Mouse (Mus musculus) urinary bladder, adult 18-20 months (tissue): Measurements from ENCODE around the gene Map7.

Experiments used
- DNase-seq, 2 experiments: peaks; one replicate each; pipeline ENCODE4 v3.0.0; 2022; ENCODE audit warnings: low spot score in 2 of 2, mixed read lengths in 2 of 2

Gene Map7

DNA sequence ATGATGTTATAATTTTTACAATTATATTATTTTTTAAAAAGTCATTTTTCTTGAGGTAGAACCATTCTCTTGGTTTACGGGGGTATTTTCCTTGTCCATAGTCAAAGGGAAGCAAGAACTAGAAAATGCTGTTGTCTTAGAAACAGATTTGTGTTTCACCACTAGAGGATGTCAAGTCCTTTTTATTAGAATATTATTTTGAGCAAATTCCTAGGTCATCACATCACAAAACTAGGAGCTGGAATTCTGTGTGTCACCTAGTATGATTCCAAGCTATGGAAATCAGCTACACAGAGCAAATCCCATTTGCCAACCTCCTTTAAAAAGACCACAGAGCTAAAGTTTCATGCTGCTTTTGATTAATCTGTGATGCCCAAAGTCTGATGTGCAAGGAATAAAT is 3.9 kb downstream of the Map7 start:
- DNase-seq = no peak

GRCm38 (mm10) chr10:20153507-20153906 is 5.2 kb downstream of the Map7 start:
- no peak for DNase-seq

- DNase-seq = no peak
Measured at GRCm38 (mm10) chr10:20155401-20155800, 7.1 kb downstream of the Map7 start.

- no peak for DNase-seq
Measured at GRCm38 (mm10) chr10:20157021-20157726, 8.9 kb downstream of the Map7 start.

DNA sequence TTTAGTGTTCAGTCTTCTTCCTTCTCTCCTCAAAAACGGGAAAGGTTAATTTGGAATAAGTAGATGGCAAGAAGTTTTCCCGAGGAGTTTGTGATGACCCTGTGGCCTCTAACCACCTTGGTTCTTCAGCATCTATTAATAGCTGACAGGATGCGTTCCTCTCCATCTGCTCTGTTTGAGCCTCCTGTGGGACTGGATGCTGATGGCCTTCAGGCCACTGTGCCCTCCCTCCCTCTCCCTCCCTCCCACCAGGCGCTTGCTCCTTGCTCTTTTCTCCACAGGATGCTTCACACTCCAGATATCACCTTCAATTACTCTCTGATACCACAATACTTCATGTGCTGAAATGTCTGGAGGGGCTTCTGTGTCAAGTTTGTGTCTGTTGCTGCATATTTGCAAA is 10.5 kb downstream of the Map7 start:
- no peak for DNase-seq

GRCm38 (mm10) chr10:20159308-20159707 is 11.0 kb downstream of the Map7 start:
- DNase-seq = no peak

DNA sequence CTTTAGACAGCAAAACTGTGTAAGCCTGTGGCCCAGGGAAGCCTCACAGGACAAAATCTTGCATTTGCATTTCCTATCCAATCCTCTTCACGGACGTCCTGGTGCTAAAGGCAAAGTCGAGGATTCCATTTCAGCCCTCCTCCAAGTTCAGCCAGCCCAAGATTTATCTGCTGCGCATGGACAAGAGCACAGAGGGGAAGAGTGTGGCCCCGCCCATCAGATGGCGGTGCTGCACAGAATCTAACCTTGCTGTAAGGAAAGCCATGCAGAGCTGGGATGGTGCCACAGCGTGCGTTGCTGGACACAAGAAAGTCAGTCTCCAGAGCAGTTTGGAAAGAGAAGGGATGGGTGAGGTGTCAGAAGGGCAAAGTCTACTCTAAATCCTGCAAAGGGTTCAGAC is 12.6 kb downstream of the Map7 start:
- no peak for DNase-seq

DNA sequence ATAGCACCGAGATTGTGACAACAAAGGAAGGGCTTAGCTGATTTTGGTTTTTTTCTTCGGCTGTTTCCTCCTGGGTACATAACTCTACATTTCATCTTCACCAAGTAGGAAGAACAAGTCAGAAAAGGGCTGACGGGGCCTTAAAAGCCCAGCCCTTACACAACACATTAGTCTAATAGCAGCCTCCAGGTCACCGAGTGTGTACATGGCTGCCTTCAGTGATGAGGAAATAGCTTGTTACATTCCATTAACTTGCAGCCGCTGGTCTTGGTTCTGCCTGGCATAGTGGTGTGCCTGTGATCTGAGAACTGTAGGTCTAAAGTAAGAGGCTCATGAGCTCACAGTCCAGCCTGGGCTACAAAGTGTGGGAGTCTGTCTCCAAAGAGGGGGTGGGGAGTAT is 16.5 kb downstream of the Map7 start:
- DNase-seq = no peak

DNA sequence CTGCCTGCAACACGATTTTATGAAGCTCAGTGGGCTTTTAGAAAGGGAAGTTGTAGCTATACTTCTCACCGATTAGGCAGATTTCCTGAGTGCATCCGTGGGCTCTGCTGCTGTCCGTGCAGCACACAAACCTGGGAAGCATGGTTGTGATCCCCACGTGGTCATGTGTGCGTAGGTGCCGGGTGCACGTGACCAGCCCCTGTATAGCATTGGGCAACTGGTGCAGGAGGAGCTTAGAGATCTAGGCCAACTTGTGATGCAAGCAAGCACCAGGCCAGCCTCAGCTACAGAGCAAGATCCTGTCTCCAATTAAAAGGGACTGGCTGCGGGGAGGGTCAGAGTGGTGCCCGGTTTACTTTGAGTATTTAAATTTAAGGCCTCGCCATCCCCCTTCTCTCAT is 18.5 kb downstream of the Map7 start:
- no peak for DNase-seq

GRCm38 (mm10) chr10:20167467-20167866 is 19.2 kb downstream of the Map7 start:
- DNase-seq = no peak

GRCm38 (mm10) chr10:20169182-20169674 is 21.0 kb downstream of the Map7 start:
- DNase-seq = no peak

DNA sequence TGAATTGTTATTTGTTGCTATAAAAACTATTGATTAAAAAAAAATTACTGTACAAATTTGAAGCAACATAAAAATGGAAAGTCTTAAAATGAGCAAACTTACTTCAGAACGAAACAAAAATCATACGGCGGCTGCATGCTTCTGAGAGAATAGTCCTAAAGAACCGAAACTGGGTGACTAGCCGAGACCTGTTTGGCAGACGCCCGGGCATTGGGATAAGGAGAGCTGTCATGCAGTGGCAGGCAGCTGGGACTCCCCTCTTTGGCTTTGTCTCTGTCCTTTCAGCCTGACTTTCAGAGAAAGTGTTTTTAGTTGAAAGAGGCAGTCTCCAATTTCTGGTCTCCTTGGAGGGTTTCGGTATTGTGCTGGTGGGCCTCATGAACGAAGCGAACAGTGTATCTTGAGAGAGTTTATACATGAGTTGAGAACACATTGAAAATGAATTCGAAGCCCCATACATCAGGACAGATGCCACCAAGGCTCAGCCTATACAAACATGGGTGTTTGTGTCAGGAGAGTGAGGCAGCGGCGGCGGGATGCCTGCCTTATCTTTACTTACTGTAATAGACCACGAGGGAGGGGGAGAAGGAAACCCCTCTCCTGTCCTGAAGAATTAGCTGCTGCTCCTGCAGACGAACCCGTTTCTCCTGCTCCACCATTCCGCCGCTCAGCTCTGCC is 21.8 kb downstream of the Map7 start:
- DNase-seq = peak in 1 of 2 experiments; percentile 47

GRCm38 (mm10) chr10:20170605-20171088 is 22.4 kb downstream of the Map7 start:
- DNase-seq = peak in 1 of 2 experiments; percentile 54

DNA sequence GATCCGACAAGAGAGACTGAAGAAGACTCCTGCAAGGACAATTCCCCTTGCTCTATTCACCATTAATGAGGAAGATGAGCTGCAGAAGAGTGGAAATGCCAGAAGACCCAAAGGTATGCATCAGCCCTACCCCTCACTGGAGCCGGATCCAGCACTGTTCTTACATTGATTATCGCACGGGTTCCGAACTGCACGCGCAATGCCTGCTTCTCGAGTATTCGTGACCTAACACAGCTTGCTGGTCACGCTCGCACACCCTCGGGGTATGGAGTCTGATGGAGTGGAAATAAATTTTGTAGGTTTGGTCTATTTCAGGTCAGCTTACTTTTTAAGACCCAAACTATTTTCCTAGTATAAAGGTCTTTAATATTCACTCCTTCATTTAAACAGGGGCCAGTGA is 22.9 kb downstream of the Map7 start:
- no peak for DNase-seq

GRCm38 (mm10) chr10:20171756-20172155 is 23.5 kb downstream of the Map7 start:
- DNase-seq = no peak

- DNase-seq = peak in 1 of 2 experiments; percentile 39
Measured at GRCm38 (mm10) chr10:20173733-20174132, 25.5 kb downstream of the Map7 start.

GRCm38 (mm10) chr10:20176054-20176453 is 27.8 kb downstream of the Map7 start:
- DNase-seq = no peak

DNA sequence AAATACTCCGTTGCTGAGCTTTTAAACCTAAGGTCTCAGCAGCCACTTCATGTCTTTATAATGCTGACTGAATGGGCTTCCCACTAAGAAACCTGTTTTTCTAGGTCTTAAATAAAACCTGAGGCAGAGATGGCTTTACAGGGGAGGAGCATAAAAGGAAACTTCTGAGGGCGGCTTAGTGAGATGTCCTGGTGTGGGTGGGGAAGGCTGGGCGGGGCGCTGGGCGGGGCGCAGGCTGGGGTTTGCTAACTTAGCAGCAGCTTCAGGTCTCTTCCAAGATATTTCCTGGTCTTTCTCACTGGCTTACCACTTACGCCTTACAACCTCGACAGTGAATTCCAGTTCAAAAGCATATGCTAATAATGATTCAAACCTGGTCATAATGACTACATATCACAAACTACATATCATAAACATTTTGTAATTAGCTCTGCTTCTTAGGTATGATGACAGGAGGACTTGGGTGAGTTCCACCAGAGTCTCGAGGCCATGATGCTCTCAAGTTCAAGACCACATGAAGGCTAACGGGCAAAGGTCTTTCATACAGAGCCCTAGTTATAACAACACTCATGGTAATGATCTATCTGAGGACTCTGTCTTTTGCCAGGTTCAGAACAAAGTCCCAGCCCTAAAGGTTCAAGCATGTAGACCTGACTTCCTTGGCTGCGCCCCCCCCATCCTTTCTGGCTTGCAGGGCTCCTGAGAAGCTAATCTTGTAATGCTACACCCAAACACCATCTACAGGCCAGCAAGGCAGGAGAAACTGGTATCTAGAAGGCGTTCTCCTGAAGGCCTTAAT is 30.7 kb downstream of the Map7 start:
- no peak for DNase-seq

DNA sequence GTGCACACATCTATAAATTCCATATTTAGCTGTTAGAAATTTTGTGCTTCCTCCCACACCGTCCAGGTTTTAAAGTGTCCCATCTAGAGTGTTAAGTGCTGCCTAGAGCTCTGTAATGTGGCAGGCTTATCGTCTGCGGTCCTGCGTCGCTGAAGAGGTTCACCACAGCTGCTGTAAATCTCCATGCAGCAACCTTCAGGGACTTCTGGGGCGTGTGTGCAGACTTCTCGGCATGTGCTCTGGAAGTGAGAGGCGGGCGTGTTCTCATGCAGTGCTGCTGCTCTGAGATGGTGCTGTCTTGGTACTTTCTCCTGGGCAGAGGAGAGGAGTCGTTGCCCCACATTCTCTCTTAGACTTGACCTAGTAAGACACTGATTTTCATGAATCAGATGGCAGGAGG is 32.9 kb downstream of the Map7 start:
- no peak for DNase-seq

GRCm38 (mm10) chr10:20181680-20182399 is 33.6 kb downstream of the Map7 start:
- no peak for DNase-seq

DNA sequence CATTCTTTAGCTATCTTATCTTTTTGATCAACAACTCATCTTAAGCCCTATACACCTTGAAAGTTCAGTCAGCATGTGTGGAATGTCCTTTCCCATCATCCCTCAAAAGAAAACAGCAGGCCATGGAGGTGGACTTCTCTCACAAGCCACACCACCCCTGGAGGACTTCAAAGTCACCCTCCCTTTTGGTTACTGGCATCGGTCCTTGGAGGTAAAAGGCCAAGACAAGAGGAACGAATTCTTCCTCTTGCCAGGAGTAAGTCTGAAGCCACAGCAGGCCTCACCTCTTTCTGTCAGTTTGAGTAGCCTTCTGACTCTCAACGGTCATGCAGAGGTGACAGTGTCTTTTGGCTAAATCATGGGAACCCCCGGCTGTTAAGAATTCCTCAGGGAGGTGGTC is 36.1 kb downstream of the Map7 start:
- DNase-seq = no peak

- DNase-seq = no peak
Measured at GRCm38 (mm10) chr10:20185264-20185663, 37.0 kb downstream of the Map7 start.
